Mouse (Mus musculus): Measurements from ENCODE around the gene Lama1.

The Lama1 gene

DNA sequence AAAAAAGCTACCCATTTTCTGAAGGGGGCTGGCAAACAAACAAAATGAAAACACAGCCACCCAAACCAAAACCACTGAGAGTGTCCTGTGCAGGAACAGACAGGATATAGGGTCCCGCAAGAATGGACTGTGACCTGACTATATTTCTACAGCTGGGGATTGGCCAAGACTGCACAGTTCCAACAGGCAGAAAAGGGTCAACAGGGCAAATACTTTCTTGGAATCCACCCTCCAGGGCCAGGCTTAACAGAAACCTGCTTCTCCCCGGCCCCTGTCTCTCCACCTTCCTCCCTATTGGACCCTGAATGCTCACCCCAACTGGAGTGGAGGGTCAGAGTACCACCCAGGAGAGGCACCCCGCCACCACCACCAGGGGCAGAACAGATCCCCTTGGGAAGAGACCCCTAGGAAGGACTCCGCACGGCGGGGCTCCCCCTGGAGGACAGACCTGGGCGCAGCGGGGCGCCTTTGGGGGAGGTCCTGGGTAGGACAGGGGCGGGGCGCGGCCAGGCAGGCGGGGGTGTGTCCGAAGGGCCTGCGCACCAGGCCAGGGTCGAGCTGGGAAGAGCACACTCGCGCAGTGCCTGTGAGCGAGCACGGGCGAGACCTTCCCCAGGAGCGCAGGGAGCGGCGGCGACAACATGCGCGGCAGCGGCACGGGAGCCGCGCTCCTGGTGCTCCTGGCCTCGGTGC lies at the start of gene Lama1:
TSS of gene Lama1 (plus strand) at position 566 of the 693 bp plus-strand sequence.
- peak; percentile 49 to 69 for DNase-seq (ENCODE audit: low spot score in 2 of 2)

DNA sequence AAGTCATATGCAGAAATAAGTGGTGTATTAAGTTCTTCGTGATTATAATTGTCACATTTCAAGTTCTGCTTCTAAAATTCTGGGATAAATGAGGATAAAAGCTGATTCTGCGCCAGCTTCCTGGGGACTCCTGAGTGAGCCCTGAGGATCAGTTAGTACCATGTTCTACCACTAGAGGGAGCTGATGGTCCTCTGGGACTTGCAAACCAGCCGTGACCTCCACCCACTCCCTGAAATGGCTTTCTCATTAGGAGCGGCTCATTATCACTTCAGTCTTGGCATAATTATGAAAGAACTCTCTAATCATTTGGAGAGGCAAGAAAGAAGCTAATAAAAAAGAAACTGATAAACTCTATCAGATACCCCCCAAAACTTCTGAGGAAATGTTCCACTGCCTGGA lies 45.6 kb upstream of the Lama1 start:
- peak; percentile 43 to 52 for DNase-seq (ENCODE audit: low spot score in 2 of 2)

DNA sequence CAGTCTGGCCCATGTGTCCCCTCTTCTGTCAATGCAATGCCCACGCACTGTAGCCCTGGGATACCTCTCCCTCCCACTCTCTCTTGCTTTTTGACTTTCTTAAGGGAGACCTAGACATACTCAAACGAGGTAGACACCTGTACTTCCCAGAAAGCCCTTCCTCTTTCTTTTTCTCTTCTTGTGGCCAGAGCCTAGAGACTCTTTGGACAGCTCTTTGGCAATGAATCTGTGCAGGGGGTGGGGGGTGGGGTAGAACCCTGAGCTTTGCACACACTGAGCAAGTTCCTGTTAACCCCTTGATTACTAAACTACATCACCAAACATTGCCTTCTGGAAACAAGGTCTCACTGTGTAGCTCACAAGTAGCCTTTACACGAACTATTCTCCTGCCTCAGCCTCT lies 32.8 kb upstream of the Lama1 start:
- no peak for DNase-seq (ENCODE audit: low spot score in 2 of 2)

DNA sequence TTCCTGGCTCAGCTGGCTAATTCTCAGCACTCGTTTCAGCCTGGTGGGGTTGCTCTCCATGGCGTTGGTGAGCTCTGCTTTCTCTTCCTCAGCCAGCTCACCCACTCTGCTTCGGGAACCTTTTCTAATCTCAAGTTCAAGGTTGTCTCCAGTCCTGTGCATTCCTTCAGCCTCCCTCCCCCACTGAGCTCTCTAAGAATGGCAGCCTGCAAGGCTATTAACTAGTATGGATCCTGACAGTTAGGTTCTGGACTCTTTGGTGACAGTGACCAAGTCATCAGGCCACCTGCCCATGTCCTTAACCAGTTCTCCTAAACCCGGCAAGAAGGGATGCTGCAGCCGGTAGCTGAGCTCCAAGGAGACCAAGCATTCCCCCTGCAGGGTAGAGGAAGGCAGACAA lies 30.1 kb upstream of the Lama1 start:
- DNase-seq (ENCODE audit: low spot score in 2 of 2) = no peak

DNA sequence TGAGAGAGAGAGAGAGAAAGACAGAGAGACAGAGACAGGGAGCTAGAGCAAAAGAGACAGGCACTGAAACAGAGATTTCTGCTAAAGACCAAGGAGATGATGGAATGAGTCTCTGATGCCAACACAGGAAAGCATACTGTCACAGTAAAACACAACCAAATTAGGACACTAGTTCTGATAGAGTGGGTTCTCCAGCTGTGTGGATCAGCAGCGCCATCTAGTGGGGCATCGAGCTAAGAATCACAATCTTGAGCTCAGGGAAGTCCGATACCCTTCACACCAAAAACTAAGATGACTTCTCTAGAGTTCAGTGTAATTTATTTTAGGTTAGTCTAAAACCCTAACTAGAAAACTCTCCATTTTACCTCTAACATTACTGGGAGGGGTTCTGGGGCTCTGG lies 29.1 kb upstream of the Lama1 start:
- peak; percentile 69 to 80 for DNase-seq (ENCODE audit: low spot score in 2 of 2)

DNA sequence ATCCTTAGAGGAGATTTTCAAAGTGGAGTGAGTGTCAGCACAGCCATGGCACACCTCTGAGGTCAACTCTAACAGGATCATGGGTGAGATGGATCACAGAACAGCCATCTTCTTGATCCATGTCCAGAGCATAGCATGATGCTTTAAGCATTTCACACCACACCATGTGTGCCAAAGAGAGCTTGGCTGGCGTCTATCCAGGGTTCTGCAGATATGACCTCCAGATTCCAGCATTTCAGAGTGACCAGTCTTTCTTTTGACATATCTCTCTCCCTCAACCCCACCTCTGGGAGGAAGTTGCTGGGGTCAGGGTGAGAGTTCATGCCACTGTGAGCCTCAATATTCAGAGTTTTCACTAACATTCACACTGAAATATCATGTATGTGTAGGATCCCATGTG lies 18.5 kb upstream of the Lama1 start:
- DNase-seq (ENCODE audit: low spot score in 2 of 2) = no peak

DNA sequence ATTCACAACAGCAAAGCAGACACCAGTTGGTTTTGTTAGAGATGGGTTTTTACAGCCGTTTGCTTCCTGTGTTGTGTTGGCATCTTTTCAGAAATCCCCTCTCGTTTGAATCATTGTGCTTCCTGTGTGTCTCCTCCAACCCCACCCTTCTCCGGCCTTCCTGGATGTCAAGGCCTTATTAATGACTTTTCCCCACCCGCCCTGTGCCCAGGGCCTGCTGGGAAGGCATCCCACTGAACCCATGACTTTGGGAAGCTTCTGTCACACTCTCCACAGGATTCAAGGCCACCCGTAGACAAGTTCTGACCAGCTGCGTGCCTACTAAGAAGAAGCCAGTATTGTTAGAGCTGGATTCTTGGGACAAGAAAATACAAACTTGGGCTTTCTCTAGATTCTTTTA lies 16.0 kb upstream of the Lama1 start:
- no peak for DNase-seq (ENCODE audit: low spot score in 2 of 2)

DNA sequence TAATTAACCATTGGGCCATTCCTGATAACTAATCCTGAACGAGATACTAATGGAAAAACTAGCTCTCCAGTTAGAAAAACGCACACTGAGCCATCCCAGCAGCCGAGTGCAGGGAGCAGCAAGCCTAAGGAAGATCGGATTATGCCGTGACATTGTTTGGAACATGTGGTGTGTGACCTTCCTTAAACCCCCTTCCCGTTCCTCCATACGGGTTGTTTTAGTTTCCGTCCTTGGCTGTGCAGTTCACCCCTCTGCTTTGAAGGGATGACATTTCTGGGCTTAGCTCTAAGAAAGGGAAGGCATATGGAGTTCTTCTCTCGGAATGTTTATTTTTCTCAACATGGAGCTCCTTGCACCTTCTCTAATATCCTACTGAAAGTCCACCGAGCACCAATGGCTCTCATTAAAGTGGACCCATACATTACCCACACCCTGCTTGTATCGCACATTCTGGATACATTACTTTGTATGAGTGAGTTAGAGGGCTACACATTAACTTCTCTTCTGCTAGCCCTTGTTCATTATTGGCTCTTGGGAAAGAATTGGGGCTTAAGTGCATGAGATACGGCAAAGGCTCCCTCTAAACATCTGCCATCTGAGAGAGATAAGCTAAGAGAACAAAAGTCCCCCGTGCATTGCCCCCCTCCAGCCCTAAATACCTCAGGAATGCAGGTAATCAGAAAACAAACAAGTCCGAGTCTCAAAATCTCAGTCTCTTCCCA lies 11.9 kb upstream of the Lama1 start:
- no peak for DNase-seq (ENCODE audit: low spot score in 2 of 2)

DNA sequence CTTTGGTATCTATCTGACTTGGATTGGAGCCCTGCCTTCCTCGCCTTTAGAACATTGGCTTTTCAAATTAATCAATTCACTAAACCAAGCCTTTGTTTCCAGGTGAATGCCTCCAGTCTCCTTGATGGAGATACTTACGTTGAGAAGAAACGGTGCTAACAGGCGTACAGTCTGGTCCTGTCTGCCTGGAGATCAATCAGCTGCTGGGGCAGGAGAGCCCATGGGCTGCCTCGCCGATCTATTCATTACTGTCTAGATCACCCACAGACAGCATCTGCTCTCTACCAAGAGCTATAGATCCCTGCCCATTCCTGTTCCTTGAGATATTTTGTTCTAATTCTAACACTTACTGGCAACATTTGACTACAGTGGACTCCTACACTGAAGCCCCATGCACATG lies 9.6 kb upstream of the Lama1 start:
- no peak for DNase-seq (ENCODE audit: low spot score in 2 of 2)

DNA sequence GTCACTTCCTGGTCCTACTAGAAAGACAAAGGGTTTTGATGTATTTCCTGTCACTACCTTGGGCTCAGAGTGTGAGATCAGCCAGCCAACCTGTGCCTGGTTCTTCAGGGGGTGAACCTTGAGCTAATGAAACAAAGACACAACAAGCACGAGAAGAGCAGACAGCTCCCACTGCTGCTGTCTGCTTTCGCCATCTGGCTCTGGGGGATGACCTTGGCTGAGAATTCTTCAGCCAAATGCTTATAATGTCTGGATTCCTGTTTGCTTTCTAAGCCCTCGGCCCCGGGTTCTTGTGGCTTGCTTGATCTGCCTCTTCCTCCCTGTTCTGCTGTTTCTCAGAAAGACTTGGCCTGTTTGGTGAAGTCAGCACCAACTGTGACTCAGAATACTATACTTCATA lies 6.4 kb upstream of the Lama1 start:
- DNase-seq (ENCODE audit: low spot score in 2 of 2) = no peak

DNA sequence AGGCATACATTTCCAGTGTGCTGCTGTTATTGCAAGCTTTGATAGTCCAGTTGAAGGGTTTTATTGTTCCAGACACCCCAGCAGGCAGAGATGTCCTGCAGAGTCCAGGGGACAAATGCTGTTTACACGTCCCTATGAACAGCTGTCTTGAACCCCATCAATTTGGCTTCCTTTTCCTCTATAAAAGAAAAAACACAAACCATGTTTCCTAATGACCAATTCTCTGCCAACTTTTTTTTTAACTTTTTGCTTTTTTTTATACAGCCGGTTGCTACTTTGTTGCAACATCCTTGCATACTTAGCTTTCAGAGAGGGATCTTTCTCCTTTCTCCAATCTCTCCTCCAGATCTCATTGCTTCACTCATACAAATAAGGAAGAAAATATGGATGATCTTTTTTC lies 4.4 kb upstream of the Lama1 start:
- no peak for DNase-seq (ENCODE audit: low spot score in 2 of 2)

DNA sequence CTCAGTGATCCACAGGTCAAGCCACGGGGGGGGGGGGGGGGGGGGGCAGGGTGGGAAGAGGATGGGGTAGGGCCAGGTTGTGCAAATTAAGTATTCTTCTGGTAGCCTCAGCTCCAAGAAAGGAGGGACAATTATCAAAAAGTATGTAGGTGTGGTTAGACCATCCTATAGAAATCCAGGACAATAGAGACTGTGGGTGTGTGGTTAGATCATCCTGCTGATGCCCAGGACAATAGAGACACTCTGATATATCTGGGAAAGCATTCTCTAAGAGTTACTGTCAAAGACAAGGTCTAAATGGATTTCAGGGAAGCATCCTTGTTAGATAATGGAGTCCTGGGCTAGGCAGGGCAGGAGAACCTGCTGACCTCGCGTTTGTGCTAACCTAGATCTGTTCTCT lies 3.2 kb upstream of the Lama1 start:
- no peak for DNase-seq (ENCODE audit: low spot score in 2 of 2)

DNA sequence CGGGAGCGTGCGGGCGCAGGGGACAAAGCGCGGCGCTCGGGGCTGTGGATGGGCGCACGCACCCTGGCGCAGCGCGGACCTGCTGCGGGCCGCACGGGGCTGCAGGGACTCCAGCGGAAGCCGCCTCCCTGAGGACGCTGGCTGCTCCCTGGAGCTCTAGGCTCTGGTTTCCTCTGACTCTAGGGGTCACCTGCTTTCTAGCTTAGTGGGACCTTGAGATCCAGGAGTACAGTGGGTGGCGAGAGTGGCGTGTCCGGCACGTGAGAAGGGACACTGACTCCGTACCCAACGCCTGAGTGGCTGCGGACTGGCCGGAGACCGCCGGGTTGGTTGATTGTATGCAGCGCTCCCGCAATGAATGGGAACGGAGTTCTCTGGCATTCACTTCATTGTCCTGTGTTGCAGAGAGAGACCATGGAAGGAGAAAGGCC lies 417 bp downstream of the Lama1 start:
- no peak for DNase-seq (ENCODE audit: low spot score in 2 of 2)

DNA sequence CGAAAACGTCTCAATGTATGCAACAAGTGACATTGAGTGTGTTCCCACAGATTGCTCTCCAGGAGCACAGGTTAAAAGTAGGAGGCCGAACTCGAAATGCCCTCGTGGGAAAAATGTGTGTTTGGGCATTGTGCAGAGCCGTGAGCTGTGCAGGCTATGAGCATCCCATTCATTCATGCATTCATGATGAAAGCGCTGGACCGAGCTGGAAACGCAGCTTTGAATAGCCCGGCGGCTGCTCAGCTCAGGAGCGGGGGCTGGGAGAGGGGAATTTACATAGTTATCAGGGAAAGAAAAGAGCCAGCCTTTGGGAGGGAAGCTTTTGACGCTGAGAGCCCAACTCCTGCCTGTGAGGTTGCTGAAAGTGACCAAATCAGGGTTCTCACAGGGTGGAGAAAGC lies 1.2 kb downstream of the Lama1 start:
- peak; percentile 31 to 37 for DNase-seq (ENCODE audit: low spot score in 2 of 2)

DNA sequence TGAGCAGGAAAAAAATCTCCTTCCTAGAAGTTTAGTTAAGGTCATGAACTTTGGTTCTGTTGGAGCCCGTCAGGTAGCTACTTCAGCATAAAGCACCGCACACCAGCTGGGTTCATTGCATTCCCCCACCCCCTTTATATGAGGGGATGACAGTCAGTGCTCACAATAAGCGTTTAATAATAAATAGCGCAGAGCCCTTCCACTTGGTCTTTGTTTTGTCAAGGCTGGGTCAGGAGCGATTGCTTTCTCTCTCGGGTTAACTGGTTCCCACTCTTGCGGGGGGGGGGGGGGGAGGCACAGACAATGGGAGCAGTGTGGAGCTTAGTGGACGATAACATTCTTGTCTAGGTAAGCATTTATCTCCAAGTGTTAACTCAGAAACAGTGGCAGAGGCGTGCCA lies 4.7 kb downstream of the Lama1 start:
- no peak for DNase-seq (ENCODE audit: low spot score in 2 of 2)

DNA sequence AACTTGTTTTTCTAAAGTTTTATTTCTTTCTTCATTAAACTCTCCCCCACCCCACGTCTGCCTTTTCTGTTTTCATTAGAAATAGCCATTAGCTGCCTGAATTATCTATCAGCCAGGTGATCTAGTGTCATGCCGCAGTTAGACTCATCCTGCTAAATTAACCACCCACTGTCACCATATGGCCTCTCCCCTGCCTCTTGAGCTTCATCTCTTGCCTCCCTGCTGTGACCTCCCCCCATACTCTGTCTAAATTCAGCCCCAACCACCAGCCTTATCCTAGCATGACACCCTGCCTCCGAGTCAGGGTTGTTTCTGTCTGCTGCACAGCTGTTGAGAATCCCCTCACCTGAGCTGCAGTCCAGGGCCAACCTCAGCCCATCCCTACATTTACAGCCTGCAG lies 5.9 kb downstream of the Lama1 start:
- DNase-seq (ENCODE audit: low spot score in 2 of 2) = no peak

DNA sequence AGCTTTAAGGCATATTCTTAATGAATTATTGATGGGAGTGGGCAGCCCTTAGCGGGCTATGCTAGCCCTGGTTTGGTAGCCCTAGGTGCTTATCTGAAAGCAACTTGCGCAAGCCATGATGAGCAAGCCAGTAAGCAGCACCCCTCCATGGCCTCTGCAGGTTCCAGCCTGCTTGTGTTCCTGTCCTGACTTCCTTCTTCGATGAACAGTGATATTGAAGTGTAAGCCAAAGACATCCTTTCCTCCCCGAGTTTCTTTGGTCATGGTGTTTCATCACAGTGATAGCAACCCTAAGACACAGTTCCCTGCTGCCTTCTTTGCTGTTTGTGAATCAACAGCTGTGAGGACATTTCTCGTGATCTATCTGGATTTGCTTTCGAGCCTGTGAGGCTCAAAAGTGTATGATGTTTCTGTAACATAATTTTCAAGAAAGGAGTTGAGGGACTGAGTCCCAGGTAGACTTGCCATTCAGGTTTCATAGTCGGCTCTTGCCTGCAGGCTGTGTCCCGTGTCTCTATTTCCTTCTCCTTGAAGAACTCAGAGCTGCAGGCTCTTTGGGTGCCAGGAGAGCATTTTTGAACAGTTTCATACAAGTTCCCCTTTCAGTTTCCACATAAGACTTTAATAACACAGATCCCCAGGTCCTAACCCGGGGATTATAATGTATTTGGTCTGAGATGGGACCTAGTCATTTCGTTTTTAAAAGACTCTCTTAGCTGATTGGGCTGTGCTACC lies 8.1 kb downstream of the Lama1 start:
- no peak for DNase-seq (ENCODE audit: low spot score in 2 of 2)

DNA sequence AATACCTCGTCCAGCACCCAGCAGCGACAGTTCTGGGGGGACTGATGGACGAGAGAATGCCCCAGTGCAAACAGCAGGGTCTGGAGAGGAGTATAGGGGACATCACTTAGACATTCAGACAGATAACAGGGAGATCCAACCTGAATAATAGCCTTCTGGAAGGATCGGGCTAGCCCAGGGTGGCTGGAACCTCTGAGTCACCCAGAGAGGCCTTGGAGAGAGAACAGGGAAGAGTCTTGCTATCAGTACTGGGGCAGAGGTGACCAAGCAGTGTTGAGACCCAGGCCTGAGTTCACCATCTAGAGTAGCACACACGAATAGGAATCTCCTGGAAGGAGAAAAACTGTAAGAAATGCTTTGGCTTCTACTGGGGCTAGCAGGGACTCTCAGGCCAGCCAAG lies 9.3 kb downstream of the Lama1 start:
- no peak for DNase-seq (ENCODE audit: low spot score in 2 of 2)

DNA sequence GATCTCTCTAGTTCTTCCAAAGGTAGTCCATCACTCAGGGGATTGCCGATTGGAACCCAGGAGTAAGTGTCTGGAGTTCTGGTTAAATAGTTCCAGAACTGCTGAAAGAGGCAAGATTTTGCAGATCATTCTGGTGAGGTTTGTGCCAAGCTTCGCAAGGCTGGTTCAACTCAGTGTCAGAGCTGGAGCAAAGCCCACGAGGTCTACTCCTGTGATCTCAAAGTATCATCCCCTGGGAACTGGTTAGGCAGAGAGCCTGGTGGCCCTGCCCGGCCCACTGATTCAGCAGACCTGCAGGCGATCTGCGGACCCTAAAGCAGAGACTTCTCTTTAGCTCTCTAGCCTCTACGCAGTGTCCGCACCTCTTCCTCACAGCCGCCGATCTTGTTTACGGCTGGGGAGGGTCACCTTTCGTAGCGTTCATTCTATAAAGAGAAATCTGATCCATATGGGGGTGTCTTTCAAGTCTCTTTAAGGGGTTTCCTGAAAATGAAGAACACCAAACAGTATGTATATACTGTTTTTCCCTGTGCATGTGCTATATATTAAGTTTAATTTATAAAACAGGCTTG lies 10.8 kb downstream of the Lama1 start:
- no peak for DNase-seq (ENCODE audit: low spot score in 2 of 2)

DNA sequence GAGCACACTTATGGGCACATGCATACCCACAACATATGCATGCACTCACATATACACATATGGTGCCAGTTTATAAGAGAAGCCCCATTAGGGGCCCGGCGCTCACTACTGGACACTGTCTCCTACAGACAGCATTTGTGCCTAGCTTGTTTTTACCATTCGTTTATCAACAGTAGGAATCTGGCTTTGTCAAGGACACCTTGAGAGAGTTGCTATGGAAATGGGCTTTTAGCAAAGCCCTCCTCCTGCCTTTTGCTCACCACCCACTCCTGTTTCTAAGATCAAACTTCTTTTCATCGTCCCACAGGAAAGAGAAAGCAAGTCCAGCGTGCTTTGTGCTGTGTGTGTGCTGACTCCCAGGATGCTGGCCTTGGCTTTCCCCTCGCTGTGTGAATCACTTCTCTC lies 13.3 kb downstream of the Lama1 start:
- DNase-seq (ENCODE audit: low spot score in 2 of 2) = no peak

DNA sequence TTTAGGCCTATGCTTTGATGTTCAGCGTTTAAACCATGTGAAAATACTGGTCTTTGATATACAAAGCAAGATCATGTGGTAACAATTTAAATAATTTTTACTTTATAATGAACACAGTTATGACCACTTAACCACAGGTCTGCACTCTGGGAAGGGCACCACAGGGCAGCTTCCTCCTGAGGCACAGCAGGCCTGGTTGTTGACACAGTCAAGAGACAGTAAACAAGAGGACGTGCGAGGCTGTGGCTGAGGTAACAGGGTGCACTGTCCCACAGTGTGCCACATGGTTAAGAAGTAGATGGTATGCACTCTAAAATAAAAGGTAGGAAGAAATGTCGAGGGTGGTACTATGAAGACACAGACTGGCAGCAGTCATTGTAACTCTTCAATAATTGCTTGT lies 14.3 kb downstream of the Lama1 start:
- no peak for DNase-seq (ENCODE audit: low spot score in 2 of 2)

DNA sequence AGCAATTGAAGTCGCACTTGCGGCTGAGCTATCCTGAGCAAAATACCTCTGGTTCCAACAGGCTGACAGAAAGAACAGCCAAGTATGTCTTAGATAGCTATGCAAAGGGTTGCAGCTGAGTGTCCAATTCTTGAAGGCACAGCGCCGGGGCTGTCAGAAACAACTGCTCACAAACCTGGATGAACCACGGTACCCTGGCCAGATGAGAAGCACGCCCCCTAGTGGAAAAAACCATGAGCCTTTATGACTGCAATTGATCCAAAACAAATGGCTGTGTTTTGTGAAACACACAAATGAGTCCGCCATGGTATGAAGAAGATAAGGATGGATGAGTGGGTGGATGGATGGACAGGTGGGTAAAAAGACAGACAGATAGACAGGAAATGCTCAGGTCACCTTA lies 15.9 kb downstream of the Lama1 start:
- DNase-seq (ENCODE audit: low spot score in 2 of 2) = no peak

DNA sequence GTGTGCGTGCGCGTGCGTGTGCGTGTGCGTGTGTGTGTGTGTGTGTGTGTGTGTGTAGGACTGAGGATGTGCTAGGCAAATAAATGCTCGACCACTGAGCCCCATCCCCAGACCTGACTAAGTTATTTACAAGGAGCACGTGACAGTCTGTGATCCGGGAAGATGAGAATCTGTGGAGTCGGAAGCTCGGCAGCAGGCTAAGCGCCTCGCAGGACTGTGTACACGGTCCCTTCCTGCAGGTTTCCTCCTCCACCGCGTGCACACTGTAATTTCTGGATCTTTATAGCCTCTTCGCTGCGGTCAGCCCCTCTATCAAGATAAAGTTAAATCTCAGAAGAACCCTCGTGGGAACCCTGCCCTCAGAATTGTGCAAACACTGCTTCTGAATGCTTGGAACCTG lies 18.4 kb downstream of the Lama1 start:
- no peak for DNase-seq (ENCODE audit: low spot score in 2 of 2)
